Mouse (Mus musculus) layer of hippocampus, adult 9-10 months (tissue): ENCODE measurements around the gene Nucb1.
A peak's percentile ranks its signal among the peaks of the same experiment; 100 is the strongest.
"Not testable (repeated sequence)": the region's sequence is repeated elsewhere in the genome, so short reads cannot be mapped to it uniquely, and the experiment has no call there.

Experiments
- DNase-seq: peaks from one replicate; pipeline ENCODE4 v3.0.0; 2022; ENCODE audit warnings: low spot score

Nucb1 gene

DNA sequence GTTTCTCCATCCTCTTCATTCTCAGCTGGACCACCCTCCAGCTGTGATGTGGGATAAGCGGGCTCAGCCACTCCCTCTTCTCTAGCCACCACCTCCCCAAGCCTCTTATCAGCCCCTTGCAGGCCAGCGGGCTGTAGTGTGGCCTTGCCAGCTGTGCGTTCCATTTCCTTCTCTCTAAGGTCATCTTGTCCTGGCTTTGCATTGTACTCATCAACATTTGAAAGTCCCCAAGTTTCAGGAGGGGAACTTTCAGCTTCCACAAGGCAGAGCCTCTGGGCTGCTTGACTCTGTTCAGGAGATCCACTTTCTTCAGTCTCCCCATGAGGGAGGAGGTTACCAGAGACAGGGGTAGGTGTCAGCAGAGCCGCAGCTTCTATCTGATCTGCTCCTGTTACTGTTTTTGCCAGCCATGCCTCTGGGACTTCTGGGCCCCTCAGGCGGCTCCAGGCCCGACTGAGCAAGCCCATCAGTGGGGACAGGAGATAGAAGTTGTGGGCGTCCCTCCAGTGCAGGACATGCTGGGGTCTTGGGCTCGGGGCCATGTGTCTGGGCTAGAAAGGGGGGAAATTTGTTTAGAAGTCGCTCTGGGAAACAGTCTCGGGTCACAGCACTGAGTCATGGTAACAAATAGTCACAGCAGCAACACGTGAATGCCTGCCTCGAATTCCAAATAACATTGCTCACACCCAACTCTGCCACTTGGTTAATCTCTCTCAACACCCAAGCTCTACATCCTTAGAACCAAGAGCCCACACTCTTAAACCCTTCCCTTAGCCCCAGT, 14.8 kb upstream of the Nucb1 start:
- DNase-seq: no peak

DNA sequence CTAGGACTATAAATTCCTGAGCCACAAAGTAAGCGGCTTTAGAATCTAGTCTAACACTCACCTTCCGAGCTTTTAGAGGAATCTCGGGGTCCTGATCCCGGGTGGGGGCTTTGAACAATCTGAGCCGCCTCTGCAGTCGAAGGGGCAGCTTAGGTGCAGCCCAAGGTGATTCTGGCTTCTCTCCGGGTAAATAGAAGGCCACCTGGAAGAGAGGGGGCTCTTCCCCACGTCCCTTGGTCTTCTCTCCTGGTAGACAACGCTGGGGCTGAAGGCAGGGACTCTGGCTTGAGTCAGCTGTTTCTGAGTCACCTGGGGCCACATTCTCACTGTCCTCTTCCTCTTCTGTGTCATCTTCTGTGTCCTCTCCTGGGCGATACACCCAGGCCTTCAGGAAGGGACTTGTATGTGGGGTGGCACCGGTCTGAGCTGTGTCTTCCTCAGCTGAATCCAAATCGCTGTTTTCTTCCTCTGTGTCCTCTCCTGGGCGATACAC, 13.5 kb upstream of the Nucb1 start:
- no peak for DNase-seq

DNA sequence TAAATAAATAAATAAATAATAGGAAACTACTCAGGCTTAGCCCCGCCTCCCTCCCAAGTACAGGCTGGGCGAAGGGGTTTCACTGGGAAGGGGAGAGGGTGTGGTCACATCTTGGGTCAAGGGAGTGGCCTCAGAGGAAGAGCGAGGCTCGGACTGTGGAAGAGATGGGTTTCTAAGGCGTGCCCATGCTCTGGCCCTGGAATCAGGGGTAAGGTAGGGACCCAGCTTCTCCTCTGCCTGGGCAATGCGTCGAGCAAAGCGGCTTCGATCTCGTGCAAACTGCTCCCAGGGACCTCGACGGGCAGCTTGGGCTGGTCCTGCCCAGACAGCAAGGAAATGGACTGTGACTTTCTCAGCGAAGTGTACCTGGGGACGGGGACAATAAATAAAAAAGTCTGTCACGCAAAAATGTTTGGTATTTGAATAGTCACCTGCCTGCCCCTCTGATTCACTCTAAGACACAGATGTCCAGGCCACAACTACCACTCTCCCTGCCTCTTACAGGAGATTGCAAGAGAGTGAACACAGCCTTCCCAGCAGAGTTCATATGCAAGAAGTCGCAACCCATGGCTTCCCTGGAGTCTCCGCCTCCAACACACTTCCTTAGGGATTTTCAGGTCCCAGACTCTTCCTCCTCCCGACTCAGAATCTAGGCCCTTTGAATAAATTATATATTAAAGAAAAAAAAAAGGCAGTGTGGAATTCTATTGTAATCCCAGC, 12.9 kb upstream of the Nucb1 start:
- DNase-seq: no peak

DNA sequence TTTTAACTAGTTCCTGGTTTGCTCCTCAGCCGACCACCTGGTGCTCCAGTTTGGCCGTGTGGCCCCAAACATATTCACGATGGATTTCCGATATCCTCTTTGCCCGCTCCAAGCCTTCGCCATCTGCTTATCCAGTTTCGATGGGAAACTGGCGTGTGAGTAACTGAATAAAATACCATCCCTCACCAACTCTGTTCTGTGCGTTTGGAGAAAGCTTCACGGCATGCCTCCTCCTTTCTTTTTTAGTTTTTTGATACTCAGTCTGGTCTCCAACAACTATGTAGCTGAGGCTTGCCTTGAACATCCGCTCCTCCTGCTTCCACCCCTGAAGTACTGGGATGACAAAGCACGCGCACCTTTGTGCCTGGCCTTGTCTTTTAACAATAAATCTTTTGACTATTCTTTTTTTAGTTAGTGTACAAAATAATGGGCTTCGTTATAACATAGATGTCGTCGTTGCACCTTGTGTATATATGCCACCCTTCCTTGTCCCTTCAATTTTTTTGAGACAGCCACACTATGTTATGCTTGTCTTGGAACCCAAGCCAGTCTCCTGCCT, 12.1 kb upstream of the Nucb1 start:
- no peak for DNase-seq

DNA sequence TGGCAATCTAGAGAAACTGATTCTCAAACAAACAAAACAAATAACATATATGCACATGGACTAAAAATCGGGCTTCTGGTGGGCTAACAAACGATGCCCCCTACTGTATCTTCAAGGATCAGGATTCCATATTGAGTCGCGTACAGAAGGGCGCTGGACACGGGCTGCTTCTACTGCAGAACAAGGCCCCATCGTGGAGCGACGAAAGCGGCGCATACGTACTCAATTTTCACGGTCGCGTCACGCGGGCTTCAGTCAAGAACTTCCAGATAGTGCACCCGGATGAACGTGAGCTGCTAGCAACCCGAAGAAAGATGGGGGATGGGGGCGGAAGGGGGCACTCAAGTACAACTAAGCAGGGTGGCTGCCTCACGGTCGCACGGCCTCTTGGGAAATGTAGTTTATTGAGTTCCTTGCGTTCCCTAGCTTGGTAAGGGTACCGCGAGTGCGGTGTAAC, 11.6 kb upstream of the Nucb1 start:
- DNase-seq: peak; percentile 78

DNA sequence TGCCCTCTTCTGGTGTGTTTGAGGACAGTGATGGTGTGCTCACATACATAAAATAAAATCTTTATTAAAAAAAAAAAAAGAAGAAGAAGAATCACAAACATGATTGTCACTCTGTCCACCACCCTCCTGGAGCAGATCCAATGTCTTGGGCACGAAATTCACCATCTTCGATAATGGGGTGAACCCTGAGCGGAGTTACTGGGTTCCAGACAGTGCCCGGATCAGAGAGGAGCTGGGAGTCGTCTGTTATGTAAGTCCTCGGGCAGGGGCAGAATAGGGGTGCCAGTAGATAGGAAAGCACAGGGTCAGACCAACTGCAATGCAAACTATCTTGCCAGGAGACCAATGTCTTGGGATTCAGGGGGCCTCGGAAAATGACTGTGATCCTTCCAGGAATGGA, 10.4 kb upstream of the Nucb1 start:
- DNase-seq: no peak

DNA sequence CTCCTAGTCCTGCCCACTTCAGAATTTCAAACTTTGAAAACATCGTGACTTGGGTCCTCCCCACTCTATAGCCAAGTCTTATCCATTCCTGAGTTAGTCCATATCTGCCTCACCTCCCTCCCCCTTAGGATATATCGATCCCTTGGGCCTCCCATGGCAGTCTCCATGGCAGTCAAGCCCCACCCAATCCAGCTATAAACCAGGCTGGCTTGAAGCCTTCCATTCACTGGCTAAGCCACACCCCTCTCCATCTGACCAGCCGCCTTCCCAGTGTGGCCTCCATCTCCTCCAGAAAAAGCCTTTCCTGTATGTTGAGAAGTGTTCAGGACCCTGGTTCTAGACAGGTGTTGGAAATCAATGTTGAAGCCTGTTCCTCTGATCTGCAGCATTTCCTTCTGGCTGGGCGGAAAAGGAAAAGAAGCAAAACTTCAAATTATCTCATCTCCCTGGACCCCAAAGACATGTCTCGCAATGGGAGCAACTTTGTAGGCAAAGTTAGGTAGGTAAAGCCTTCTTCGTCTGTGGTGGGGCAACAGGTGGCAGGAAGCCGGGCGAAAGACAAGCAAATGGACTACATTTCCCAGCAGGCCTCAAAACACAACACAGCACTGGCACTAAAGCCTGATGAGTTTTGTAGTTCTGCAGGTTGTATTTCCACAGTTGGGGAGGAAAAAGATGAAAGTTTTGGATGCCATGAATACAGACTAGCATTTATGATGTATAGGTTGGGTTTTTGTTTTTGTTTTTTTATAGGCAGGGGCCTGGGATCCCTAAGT, 9.3 kb upstream of the Nucb1 start:
- DNase-seq: no peak

DNA sequence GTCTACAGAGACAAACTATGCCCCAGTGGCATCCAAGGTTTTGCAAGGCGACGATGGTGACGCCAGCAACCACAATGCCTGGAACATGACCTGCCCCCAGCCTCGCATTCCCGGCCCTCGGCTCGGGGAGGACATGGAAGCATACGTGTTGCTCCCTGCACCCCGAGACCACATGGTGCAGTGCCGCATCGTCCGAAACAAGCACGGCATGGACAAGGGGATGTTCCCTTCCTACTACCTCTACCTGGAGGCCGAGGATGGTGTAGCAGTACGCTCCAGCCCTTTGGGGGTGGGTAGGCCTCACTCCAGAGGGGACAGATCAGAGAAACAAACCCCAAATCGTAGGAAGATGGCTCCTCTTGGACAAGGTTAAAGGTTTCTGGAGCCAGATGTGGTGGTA, 8.4 kb upstream of the Nucb1 start:
- DNase-seq: no peak

DNA sequence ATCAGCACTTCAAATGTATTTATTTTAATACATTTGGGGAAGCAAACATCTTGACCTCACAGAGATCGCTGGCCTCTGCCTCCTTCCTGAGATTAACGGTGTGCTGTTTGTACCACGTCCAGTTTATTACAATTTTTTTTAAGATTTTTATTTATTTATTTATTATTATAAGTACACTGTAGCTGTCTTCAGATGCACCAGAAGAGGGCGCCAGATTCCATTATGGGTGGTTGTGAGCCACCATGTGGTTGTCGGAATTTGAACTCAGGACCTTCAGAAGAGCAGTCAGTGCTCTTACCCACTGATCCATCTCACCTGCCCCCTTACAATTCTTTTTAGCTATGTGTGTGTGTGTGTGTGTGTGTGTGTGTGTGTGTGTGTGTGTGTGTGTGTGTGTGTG, 6.6 kb upstream of the Nucb1 start:
- DNase-seq: not testable (repeated sequence)

DNA sequence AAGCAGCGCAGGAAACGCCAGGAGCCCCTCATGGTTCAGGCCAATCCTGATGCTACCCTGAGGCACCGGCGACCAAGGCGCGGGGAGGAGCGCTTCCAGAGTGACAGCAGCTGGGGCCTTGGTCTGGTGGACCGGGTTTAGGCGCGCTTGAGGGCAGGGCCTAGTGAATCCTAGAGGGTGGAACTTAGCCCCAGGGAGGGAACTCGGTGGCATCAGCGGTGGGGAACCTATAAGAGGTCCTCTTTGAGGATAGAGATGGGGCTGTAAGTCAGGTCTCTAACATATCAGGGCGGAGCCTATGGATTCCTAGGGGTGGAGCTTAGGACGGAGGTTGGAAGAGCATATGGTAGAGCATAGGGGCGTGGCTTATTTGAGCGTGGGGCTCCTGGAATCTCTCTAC, 5.2 kb upstream of the Nucb1 start:
- no peak for DNase-seq

DNA sequence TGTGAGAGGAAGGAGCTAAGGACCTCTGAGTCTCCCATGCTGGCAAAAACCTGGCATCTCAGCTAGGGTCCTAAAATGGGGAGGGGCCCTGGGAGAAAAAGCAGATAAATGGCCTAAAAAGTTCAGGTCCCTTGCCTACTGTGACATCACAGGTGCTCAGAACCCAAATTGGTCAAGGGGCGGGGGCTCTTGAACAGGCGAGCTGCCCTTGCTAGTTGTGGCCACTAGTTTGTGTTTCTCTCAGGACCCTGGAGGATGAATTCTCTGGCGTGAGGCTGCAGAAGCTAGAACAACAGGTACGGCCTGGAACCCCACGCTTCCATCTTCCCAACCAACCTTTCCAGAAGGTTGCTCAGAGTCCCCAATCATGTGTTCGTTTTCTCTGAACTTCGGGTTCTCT, 4.2 kb upstream of the Nucb1 start:
- no peak for DNase-seq

DNA sequence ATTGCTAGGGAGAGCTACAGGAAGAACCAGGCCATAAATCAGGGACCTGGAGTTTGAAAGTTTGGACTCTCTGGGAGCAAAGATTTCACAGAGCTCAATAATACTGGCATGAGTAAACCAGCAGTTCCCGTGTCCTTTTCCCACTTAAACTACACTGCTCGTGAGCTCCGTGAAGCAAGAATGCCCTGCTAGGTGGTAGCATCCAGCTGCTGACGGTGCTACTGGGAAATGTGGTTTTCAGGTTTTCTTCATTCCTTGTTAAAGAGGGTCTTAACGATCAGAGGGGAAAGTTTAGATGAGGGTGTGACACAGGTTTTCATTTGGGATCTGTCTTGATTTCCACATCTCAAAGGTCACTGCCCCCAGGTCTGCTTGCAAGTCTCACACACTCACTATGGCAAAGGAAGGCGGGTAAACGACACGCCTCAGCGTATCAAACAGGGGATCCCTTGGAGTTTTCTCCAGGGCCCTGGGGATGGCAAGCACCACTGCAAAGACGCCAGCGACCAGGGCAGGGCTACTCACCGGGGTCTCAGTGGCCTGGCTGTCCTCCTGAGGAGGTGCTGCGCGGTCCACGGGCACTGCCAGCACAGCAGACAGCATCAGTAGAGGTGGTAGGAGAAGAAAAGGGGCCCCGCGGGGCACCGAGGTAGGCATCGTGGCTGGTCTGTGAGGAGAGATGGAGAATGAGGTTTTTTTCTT, 874 bp downstream of the Nucb1 start:
- no peak for DNase-seq

DNA sequence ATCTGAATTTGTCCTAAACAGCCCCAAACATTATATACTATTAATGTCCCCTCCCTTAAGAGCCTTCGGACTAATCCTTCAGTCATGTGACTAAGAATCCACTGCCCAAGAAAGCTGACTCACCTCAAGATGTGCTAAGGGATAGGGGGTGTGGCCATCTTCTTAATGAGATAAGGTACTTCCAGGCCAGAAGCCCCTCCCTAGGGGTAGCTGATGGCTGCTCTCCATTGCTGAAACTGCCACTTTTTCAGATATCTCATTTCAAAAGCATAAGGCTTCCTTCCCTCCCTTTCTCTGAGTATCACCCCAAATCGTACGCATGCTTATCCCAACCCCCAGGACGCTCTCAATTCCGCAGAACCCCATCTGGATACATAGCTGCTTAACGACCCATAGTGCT, 1.6 kb downstream of the Nucb1 start:
- DNase-seq: no peak

DNA sequence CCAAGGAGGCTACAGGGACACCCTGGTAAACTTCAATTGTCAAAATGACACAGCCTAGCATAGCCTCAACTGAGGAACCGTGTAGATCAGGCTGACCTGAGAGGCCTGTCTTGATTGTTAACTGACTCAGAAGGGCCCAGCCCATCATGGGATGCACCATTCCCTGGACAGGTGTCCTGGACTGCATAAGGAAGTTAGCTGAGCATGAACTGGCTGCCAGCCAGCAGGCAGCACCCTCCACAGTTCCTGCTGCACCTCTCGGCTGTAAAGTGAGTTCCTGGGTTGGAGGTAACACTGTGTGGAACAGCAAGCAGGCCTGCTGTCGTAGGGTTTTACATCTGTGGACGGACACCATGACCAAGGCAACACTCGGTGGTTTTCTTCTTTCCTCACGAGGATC, 2.6 kb downstream of the Nucb1 start:
- no peak for DNase-seq

DNA sequence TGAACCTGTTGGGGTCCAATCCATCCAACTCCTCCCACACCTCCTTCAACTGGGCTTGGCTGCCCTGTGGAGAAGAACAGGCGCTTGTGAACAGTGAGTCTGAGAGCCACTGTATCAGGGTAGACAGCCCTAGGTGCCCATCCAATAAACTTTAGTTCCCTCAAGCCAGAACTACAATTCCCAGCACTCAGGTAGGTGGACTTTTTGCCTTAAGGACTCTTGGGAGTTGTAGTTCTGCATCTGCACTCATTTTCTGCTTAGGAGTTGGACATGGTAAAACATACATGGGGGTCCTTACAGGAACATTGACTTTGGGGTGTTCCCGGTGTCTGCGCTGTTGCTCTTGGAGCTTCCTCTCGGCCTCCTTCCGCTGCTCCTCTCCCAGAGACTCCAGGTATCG, 11.8 kb downstream of the Nucb1 start:
- no peak for DNase-seq

DNA sequence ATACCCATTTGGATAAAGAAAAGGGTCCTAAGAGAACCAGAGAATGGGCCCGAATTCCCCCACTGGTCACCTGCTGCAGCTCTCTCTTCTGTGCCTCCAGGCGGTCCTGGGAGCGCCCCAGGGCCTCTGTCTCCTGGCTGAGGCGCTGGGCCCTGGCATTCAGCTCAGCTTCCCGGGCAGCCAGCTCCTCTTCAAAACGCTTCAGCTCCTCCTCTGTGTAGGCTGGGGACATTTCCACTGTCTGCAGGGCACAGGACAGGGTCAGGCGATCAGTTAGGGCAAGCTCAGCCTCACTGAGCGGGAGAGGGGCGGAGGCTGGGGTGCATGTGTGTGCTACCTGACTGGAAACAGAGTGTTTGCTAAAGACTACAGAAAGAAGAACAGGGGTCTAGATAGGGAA, 15.7 kb downstream of the Nucb1 start:
- DNase-seq: no peak

DNA sequence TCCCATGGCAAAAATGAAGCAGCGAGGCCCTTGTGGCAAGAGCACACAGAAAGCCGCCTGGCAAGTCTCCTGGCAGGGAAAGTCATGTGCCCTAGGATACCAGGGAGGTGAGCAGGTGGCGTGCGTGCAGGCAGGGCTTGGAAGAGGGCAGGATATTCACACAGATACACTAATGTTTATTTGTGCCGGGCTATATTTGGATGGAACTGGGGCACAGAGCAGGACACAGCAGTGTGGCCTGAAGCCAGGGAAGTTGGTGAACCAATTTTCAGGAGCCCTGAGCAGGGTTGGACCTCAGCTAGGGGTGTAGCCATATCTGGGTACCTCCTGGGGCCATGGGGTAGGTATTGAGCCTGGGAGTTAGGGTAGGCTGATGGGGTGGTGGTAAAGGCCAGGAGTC, 17.3 kb downstream of the Nucb1 start:
- DNase-seq: no peak

DNA sequence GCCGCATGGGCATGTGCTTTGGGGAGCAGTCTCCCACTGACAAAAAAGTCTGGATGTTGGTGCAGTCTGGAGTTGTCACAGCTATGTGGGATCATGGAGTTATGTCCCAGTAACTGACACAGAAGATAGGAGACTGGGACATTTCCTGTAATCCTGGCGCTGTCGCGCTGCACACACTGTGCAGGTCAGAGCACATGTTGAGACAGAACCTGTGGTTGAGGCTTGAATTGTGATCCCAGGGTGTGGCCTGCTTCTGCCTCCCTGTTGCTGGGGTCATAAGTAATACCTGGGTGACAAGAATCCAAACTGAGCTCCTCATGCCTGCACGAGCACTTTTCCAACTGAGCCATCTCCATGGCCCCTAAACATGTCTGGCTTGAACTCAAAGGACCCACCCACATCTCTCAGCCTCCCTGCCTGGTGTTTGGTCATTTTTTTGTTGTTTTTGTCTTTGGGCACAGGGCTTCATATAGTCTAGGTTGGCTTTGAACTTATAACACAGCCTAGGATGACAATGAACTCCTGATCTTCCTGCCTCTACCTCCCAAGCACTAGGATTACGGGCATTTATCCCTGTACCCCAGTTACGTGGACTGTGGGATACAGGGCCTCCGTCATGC, 17.9 kb downstream of the Nucb1 start:
- no peak for DNase-seq

DNA sequence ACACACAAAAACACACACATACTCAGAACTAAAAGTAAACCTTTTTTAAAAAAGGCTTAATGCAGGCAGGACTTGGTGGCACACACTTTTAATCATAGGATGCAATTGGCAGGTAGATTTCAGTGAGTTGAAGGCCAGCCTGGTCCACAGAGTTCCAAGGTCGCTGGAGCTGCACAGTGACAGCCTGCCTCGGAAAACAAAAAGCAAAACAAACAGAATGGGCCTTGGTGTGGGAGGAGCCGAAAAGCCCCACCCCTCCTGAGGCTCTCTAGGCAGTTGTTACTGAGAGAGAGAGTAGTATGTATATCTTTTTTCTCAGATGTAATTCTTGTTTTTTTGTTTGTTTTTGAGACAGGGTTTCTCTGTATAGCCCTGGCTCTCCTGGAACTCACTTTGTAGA, 18.9 kb downstream of the Nucb1 start:
- no peak for DNase-seq

DNA sequence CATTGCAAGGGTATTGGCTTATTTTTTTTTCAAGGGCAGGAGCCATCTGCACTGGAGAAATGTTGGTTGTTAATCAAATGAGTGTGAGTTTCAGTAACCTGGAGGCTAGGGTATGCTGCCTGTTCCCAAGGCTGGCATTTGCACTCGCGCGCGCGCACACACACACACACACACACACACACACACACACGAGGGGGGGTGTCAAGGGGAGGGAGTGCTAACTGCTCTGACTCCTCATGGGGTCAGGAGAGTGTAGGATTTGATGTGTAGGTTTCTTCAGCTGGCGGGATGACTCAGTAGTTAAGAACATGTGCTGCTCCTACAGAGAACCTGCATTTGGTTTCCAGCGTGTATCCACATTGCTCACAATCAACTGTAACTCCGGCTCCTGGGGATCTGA, 19.4 kb downstream of the Nucb1 start:
- no peak for DNase-seq

DNA sequence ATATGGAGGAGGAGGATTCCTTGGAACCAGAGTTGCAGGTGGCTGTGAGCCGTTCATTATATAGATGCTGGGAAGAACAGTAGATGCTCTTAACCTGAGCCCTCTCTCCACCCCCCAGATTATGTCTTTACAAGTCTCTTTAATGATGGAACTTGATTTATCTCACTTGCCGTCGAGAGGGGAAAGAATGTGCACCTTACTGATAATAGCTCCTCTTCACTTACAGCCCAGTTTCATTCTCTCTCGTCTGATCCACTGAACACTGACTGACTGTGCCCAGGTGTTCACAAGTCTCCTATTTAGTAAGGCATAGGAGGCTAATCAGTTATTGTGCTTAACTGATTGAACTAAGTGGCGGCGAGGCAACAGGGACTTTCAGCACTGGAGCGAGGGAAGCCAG, 20.6 kb downstream of the Nucb1 start:
- no peak for DNase-seq
